ENCODE assay signal across 8 mouse cellular contexts in the genomic region with DNA sequence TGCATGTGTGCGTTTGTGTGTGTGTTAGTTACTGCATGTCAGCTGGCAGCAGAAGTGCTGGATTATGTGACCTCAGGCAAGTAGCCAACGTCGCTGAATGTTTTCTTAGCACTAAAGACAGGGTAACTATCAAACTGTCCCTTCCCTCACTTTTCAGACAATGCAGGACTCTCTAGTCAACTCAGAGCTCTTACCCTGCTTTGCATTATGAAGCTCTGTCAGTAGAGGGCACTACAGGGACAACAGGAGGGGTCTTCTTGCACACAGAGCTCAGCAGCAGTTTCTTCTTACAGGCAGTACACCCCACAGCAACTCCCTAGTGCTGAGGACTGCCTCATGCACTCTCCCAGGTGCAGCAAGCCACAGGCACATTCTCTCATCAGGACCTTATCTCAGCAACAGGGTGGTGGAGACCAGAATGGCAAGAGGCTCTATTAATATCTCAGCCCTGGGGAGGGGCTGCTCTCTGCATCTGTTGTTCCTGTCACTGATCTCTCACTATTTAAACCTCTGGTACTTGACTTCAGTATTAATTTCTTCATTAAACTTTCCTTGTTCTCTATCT. TPM values are rescaled to one million over a fixed set of nuclear protein-coding genes. Genes with fewer than 3 reads are reported as not detected.
A peak's percentile ranks its signal among the peaks of the same experiment; 100 is the strongest.
DNase-seq lines count a peak whose midpoint lies in the region; ATAC-seq and TF ChIP-seq lines count a peak whose summit lies in the region.

No protein-coding gene starts in this region.

- no peaks in the 10 kb centered on the region for H3K4me1 ChIP-seq in midbrain, postnatal 0 days (ENCODE audit: insufficient read depth, low read length)
- H3K4me1 ChIP-seq in midbrain, embryonic 16.5 days (ENCODE audit: control insufficient read depth, insufficient read depth, low read length), result no peaks in the 10 kb centered on the region

- peak; percentile 34 for DNase-seq in embryo, embryonic 10 days (ENCODE audit: low spot score)
- DNase-seq in embryo, embryonic 9.5 days (ENCODE audit: extremely low spot score), result no peak
- peak; percentile 3 for DNase-seq in midbrain, postnatal 0 days (ENCODE audit: low spot score)
- peak; percentile 47 for DNase-seq in heart, postnatal 4 days
- DNase-seq in thymus, postnatal 25 days, result peak; percentile 31
- DNase-seq in adrenal gland, adult 2 months, result no peak

- H3K4me3 ChIP-seq in midbrain, postnatal 0 days (ENCODE audit: low read depth, low read length), result no peak overlapping the region
- H3K4me3 ChIP-seq in midbrain, embryonic 16.5 days (ENCODE audit: low read depth, low read length), result no peak overlapping the region

- no peak for ATAC-seq in midbrain, postnatal 0 days (ENCODE audit: low FRiP score)
- ATAC-seq in midbrain, embryonic 16.5 days, result no peak
- ATAC-seq in erythroblast, adult 5-6 weeks (replicated peaks; ENCODE audit: low FRiP score, poor library complexity, severe bottlenecking), result no peak

- H3K9me3 ChIP-seq in midbrain, postnatal 0 days (ENCODE audit: low read length), result no peaks in the 10 kb centered on the region
- H3K9me3 ChIP-seq in midbrain, embryonic 16.5 days (replicated peaks; ENCODE audit: control insufficient read depth, low read length, poor library complexity, severe bottlenecking), result no peaks in the 10 kb centered on the region

- H3K27ac ChIP-seq in midbrain, postnatal 0 days (ENCODE audit: low read depth, low read length), result no peak overlapping the region
- no peak overlapping the region for H3K27ac ChIP-seq in midbrain, embryonic 16.5 days (ENCODE audit: low read length)

- no peak overlapping the region for H3K4me2 ChIP-seq in midbrain, postnatal 0 days (ENCODE audit: low read depth, low read length, poor library complexity, severe bottlenecking)
- H3K4me2 ChIP-seq in midbrain, embryonic 16.5 days (ENCODE audit: low read length), result no peak overlapping the region

- no peak overlapping the region for H3K9ac ChIP-seq in midbrain, postnatal 0 days (replicated peaks; ENCODE audit: low read length, poor library complexity, severe bottlenecking)
- H3K9ac ChIP-seq in midbrain, embryonic 16.5 days (ENCODE audit: low read depth, low read length), result no peak overlapping the region

- WGBS in midbrain, postnatal 0 days, result 89% methylated on average over 3 of the region's 3 CpGs
- WGBS in midbrain, embryonic 16.5 days, result 87% methylated on average over 3 of the region's 3 CpGs

- peaks cover 33% of the 10 kb centered on the region for H3K36me3 ChIP-seq in midbrain, postnatal 0 days (ENCODE audit: insufficient read depth, low read length)
- peaks cover 17% of the 10 kb centered on the region for H3K36me3 ChIP-seq in midbrain, embryonic 16.5 days (ENCODE audit: control insufficient read depth, insufficient read depth, low read length)

- TF ChIP-seq CTCF in midbrain, postnatal 0 days (IDR thresholded peaks at IDR 0.05), result peak; percentile 45

- H3K27me3 ChIP-seq in midbrain, postnatal 0 days (ENCODE audit: insufficient read depth, low read length), result no peaks in the 10 kb centered on the region
- H3K27me3 ChIP-seq in midbrain, embryonic 16.5 days (ENCODE audit: control insufficient read depth, insufficient read depth, low read depth, low read length), result no peaks in the 10 kb centered on the region

RNA-seq across cellular contexts. Expression of a gene that starts 23.8 kb away (rescaled TPM):
- 12.6 and 19.6 TPM in 2 replicates for total RNA-seq in midbrain, postnatal 0 days (2014; rRNA removed)
- polyA plus RNA-seq in midbrain, postnatal 0 days (2015; fragmentation: Nextera tagmentation; extraction: Ambion mirVana), result 20.4 and 20.6 TPM in 2 replicates
- 27.3 and 31.0 TPM in 2 replicates for polyA plus RNA-seq in midbrain, embryonic 16.5 days (2015; fragmentation: Nextera tagmentation; extraction: Ambion mirVana)
- total RNA-seq in heart, postnatal 4 days (2021), result 10 to 100 TPM; 24.3 to 25.0 TPM
- 10 to 100 TPM; 15.0 to 17.5 TPM for total RNA-seq in adrenal gland, adult 2 months (2021)
- 11.0 and 13.2 TPM in 2 replicates for polyA plus RNA-seq in adrenal gland, adult 2 months (2012; rRNA removed)
- total RNA-seq in erythroblast, adult 5-6 weeks (2015; ENCODE audit: low replicate concordance), result 7.9 and 23.6 TPM in 2 replicates
- 11.8 and 18.4 TPM in 2 replicates for total RNA-seq in erythroblast, adult 5-6 weeks (2017; ENCODE audit: low replicate concordance)

RNA-seq across cellular contexts. Expression of a gene that starts 24.0 kb away (rescaled TPM):
- 95.1 and 127 TPM in 2 replicates for total RNA-seq in midbrain, postnatal 0 days (2014; rRNA removed)
- 41.1 and 46.6 TPM in 2 replicates for polyA plus RNA-seq in midbrain, postnatal 0 days (2015; fragmentation: Nextera tagmentation; extraction: Ambion mirVana)
- 71.7 and 74.6 TPM in 2 replicates for polyA plus RNA-seq in midbrain, embryonic 16.5 days (2015; fragmentation: Nextera tagmentation; extraction: Ambion mirVana)
- 10 to 100 TPM; 32.5 to 35.4 TPM for total RNA-seq in heart, postnatal 4 days (2021)
- total RNA-seq in adrenal gland, adult 2 months (2021), result 10 to 100 TPM; 33.5 to 44.2 TPM
- polyA plus RNA-seq in adrenal gland, adult 2 months (2012; rRNA removed), result 6.4 and 7.7 TPM in 2 replicates
- total RNA-seq in erythroblast, adult 5-6 weeks (2015; ENCODE audit: low replicate concordance), result 12.3 and 13.6 TPM in 2 replicates
- total RNA-seq in erythroblast, adult 5-6 weeks (2017; ENCODE audit: low replicate concordance), result 15.4 and 21.2 TPM in 2 replicates

Comparison
In these comparisons a context has a peak if more than half of its experiments do, and no peak if none do; other contexts are left out.
1. DNase-seq: peak in embryo, embryonic 10 days (single experiment), midbrain, postnatal 0 days (single experiment), heart, postnatal 4 days (single experiment) and thymus, postnatal 25 days (single experiment); none in embryo, embryonic 9.5 days (single experiment) and adrenal gland, adult 2 months (single experiment).